Mouse (Mus musculus) cerebellum, adult 2 months (tissue): Measurements from ENCODE around the gene Timp4.

Source experiments
- CTCF ChIP-seq: fragments of 200-500 bp; IDR thresholded peaks from 2 replicates; pipeline ENCODE4 v1.5.1; 2011; ENCODE audit warnings: low read depth, mild to moderate bottlenecking, control low read depth, low read length, moderate library complexity, borderline replicate concordance; ENCODE audit not compliant: insufficient read depth
- POLR2A ChIP-seq: fragments of 200-500 bp; IDR thresholded peaks from 2 replicates; pipeline ENCODE4 v1.6.1; 2011; ENCODE audit warnings: low read length, control low read depth, borderline replicate concordance; ENCODE audit not compliant: insufficient read depth

- no peak for TF ChIP-seq CTCF
- TF ChIP-seq POLR2A = no peak
These were observed 39.1 kb upstream of the Timp4 start for GRCm38 (mm10) chr6:115291068-115291467.
